Mouse (Mus musculus) monocyte, adult 2 months (primary cell): ENCODE data around the gene Ogfod1.
A peak's percentile ranks its signal among the peaks of the same experiment; 100 is the strongest.
"Not testable (repeated sequence)": the region's sequence is repeated elsewhere in the genome, so short reads cannot be mapped to it uniquely, and the experiment has no call there.

Source experiments
- DNase-seq, 2 experiments: peaks; one replicate each; pipeline ENCODE4 v3.0.0; 2022; ENCODE audit warnings: low spot score in 2 of 2, low read depth in 1 of 2

Ogfod1 gene

DNA sequence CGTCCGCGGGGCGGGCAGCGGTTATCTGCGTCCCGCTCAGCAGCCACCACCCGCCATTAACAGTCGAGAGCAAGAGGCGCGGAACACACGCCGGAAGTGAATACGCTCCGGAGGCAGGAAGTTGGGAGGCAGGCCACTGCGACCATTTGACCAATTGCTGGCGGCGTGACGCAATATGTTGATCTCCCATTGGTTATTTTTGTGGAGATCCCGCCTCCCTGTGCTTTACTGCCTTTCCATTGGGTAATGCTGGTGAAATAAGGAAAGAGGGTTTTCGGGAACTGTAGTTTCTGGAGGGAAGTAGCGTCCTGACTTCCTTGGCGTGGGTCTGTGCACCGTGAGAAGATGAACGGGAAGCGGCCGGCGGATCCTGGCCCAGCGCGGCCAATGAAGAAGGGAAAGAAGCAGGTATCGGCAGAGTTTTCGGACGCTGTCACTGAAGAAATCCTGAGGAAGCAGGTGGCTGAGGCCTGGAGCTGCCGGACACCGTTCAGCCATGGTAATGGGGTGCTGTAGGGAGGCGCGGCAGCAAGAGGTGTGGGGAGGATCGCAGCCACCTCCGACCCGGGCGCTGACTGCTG is at the start of gene Ogfod1, which contains the start of gene Nudt21:
Gene Ogfod1, plus strand, starts transcription at position 255 of the 581 bp plus-strand sequence.
Gene Nudt21, minus strand, starts transcription at position 88 of the 581 bp plus-strand sequence.
- peak; percentile 88 to 90 for DNase-seq

DNA sequence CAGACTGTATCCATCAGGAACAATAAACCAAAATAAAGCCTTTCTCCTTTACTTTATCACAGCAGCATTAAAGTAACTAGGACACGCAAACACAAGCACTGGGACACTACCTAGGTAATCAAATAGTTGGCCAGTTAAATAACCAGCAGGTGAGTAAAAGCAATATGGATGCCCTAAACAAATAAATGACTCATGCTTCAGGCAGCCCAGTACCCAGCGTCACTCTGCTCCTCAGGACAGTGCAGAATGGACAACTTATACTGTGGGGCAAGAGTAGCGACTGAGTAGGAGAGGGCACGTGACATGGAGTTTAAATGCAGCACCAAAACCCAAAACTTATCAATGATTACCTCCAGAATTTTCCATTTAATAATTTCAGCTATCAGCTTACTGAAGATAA is 47.3 kb upstream of the Ogfod1 start:
- DNase-seq = no peak

DNA sequence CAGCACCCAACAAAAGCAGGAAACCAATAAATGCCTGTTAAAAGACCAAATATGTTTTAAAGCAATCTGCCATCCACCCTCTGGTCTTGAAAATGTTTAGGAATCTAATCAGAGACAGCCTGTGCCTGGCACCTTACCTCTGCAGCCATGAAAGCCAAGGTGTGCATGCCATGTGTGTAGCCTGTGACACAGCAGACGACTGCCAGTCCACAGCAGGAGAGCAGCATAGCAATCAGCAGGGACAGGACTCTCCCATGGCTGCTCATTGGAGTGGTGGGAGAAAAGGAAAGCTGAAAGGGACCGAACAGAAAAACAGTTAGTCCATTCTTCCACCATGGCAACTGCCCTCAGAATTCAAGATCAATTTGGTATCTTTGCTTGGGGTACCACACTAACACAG is 38.0 kb upstream of the Ogfod1 start:
- DNase-seq = no peak

DNA sequence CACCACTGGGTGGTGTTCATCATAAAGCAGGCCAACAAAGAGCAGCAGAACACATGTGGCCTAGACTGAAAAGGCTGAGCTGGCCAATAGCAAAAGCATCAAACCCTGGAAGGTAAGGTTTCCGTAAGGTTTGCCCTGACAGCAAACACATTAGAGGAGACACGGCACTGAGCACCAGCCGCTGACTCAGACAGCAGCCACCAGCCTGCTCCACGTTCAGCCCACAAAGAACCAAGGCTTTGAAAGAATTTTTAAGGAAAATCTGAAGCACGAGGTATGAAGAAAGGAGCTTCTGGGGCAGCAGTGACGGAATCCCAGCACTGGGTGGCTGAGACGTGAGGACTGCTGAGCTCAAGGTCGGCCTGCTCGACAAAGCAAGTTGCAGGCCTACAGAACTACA is 32.9 kb upstream of the Ogfod1 start:
- DNase-seq = no peak

DNA sequence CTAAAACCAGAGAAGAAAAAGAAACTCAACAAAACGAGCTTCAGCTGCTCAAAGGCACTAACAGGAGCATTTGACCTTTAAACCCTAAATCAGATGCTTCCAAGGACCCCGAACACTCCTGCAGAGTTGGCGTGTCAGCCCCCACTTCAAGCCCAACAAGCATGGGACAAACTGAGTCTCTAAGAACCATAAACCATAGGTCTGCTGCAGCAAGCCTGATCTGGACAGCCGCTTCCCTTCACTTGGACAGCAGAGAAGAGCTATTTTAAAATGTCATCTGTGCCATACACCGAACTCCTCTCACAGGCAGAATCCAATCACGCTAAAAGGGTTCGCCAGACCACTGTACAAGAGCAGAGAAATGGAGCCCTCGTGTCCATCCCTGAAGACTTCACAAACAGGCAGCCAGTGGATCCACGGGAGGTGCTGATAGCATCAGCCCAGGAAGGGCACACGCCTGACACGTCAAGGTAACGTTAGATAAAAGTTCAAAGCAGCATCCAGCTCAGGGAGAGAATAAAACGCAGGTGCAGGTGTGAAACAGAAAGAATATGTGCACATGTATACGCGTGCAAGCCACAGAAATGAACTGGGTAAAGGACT is 27.7 kb upstream of the Ogfod1 start:
- no peak for DNase-seq

DNA sequence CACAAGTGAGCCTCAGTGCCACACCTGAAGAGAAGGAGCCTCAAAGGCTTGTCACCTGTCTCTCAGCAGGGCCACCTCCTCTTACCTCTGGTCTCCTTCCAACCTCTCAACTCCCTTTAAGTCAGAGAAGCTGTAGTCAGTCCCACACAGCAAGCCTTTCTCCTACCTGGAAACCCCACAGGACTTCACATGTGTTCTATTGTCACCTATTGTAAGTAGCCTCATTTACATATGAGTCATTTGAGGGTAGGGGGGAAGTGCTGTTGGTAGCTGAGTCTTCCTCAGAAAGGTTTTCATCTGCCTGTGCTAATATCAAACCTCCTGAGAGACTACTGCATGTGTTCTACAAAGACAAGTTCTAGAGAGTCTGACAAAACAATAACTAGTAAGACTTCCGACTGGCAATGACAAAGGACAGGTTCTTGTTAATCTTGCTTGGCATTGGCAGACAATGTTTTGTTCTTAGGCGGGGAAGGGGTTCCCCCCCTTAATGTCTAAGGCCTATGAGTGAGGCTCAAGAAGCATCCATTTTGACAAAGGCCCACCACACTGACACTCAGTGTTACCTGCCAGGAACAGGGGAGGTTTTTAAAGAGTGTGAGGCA is 26.8 kb upstream of the Ogfod1 start:
- DNase-seq = no peak

DNA sequence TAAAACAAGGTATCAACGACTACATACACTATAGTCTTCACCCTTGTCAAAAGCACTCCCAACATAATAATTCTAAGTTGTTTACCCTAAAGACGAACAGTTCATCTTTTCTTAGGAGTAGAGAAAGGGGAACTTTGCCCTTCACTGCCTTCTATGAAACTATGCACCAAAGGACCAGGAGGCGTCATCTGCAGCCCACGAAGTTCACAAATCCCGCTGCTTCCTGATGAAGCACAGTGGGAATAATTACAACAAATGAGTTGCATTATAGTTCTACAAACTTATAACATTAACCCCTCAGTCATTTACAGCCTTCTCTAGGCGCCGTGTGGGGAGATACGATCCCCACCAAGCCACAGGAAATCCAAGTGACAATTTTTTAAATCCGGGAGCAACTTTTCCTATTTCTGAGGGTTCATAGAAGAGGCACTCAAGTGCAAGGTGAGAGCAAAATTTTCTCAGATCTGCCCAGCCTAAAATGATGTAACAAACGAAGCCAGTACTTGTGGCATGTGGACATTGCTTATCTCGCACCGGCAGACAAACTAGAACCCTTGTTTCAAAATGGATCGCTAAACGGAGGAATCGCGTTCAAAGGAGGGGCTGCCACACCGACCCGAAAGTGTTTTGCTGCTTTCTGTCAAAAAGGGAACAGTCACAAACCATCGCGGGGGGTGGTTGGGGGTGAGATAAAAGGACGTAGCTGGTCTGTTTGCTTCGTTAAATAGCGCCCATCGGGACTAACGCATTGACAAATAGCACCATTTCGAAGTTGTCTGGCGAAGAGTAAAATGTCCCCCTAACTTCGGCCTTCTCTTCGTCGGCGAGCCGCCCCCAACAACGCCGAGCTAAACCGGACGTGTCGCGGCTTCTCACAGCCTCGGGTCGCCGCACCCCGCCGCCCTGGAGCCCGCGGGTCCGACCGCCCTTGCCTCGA is 25.7 kb upstream of the Ogfod1 start:
- peak in 1 of 2 experiments; percentile 1 for DNase-seq

DNA sequence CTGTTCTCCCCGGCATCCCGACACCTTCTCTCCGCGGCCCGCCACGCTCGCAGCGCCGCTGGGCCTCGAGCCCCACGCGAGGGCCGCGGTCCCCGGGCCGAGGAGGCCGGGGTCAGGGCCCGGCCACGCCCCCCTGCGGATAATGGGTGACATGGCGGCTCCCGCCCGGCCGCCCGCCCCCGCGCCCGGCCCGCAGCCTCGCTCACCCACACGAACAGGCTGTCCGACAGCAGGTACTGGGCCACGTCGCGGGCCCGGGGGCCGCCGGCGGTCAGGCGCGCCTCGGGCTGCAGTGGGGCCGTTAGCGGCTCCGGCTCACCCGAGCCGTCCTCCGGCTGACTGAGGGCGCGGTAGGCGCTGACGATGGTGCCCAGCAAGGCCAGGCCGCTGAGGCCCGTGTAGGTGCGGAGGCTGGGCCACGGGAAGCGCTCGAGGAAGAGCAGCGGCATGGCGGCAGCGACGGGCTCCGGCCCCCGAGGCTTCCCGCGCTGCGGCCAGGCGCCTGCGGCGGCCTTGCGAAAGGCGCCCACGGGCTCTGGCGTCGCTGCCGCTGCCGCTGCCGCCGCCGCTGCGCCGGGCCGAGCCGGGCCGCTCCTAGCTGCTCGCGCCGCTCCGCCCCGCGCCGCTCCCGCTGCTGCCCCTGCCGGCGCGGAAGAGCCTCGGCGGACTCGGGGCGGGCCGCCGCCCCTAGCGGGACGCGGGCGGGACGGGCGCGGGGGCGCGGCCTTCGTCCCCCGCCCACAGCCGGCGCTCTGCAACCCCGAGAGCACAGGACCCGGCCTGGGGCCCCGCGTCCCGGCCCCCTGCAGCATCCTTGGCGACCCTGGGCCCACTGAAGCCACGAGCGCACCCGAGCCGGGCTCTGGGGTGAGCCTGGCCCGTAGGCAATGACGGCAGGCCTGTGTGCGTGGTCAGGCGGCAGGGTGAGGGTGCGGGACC is 24.7 kb upstream of the Ogfod1 start, which contains the start of gene Amfr:
Gene Amfr, minus strand, starts transcription at position 830 of the 939 bp plus-strand sequence.
- DNase-seq = peak; percentile 2 to 37

DNA sequence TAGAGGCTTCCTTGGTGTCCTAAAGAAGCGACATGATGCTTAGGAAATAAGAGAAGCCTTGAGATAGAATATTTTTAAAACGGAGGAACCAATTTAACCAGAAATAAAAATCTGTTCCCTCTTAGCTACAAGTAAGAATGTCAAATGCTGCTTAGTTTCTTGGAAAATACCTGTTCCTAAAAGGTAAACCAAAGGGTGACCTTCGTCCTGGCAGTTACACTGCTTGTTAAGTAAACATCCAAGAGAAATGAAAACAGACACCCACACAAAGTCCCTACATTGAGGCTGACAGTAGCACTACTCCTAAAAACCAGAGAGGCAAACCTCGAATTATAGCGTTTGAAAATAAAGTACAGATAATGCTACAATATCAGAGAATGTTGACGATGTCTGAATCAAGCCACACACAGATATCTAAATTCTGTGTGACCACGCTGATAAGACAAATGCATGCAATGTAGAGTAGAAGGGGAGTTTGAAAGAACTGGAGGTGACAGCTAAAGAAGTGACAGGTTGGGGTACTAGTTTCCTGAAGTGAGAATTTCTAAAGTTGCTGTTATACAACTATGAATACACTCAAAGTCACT is 23.9 kb upstream of the Ogfod1 start:
- DNase-seq = no peak

DNA sequence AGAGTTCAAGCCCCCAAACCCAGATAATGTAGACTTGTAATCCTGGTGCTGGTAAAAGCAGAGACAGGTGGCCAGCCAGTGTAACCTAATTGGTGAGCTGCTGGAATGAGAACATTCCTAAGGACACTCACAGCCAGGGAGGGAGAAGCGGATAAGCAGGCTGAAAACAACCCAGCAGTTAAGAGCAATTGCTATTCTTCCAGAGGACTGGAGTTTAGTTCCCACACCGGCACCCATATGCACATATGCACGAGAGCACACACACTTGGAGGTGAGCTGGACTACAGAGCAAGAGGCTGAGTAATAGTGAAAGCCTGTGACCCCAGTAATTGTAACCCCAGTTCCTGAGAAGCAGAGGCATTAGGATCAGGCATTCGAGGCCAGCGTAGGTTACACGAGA is 13.1 kb upstream of the Ogfod1 start:
- no peak for DNase-seq

DNA sequence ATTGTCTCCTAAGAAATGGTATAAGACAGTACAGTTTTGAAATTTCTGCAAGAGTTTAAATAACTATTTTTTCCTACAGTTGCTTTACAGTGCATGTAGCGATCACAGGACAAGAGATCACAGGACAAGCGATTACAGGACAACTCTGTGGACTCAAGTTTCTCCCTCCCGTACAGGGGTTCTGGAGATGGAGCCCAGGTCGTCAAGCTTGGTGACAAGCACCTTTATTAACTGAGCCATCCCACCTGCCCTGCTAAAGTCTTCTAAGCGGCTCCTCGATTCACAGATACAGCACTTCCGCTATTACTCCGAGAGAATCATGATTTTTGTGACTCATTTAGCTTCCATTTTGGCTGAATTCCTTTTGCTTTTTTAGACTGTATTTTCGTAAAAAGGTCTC is 7.3 kb upstream of the Ogfod1 start:
- DNase-seq = no peak

DNA sequence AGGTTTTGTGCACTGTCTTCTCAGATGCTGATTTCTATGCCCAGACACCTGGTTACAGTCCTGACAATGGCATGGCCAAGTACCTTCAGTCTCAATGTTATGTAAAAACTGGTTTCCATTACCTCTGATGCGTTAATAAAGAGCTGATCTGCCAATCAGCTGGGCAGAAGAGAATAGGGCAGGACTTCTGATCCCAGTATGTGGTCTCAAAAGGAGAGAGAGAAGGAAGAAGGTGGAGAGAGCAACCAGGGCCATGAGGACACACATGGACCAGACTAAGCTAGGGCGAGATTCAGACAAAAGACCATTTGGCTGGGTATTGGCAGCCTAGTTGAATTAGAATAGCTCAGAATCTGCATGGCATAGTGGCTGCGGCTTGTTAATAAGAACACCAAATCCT is 3.4 kb upstream of the Ogfod1 start:
- no peak for DNase-seq

DNA sequence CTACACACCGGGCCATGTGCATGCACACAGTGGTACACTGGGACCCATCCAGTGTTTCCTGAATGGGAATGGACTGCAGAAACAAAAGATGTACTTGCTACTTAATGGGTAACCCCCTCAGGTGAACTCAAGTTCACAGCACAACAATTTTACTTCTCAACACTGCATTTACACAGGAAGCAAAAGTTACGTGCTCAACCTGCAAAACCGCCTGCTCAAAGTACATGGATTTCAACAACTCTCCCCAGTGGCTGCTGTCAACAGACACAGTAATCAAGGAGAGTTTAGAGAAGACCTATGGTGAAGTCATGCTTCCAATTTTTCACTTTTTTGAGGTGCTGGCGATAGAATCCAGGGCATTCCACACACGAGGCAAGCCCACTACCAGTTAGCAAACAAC is 1.8 kb upstream of the Ogfod1 start:
- no peak for DNase-seq

DNA sequence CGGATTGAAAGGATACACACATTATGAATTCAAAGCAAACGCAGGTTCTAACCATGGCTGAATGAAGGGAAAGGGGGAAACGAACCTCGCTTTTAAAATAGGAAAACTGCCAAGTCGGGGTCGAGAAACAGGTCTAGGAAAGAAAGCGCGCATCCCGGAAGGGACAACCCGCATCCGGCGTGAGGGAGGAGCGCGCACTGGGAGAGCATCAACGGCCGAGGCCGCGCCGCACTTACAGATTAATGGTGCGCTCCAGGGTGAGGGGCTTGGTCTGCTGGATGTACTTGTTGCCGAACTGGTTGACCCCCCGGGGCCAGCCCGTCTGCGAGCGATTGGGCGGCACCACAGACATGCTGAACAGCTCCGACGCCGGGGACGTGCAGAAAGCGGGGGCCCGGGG is 457 bp upstream of the Ogfod1 start:
- DNase-seq = not testable (repeated sequence)

DNA sequence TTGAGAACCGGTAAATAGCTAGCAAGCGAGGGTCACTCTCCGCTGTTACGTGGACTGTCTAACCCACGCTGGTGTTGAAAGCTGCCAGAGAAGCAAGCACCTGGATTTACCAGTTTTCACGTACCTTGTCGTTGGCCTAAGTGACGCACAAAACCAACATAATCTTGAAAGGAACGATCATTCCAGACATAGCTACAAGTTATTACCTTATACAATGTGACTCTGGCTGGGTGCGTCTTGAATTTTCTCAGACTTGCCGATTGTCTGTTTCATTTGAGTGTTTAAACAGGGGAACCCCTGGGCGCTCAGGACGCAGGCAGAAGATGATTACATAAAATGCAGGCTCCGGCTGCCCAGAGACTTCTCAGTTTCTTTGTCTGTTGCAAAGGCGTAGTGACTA is 808 bp downstream of the Ogfod1 start:
- DNase-seq = no peak

DNA sequence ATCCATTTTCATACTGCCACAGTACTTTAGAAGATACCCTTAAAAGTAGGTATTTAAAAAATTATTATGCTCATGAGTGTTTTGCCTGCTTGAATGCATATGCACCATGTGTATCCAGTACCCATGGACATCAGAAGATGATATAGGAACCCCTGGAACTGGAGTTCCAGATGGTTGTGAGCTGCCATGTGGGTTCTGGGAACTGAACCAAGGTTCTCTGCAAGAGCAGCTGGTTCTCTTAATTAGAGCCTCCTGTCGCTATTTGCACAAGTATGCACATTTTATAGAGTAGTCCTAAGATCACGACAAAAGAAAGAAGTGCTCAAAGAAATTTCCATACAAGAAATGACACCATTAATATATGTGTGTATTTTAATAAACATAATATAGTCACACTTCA is 10.8 kb downstream of the Ogfod1 start:
- no peak for DNase-seq

DNA sequence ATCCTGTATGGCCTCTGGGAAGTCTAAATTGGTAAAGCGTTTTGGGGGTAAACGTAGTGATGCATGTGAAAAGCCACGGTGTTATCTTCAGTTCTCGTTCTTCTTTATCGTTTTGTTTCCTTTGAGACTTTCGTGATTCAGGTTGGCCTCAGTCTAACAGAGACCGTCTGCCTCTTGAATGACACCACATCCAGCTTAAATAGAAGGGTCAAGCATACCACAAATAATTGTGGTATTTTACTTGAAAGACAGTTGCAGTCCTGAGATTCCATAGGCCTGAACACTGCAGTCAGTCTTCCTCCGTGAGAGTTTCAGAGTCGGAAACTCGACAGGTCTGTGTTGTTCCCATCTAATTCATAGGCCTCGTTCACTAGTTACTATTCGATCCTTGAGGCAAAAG is 15.7 kb downstream of the Ogfod1 start:
- DNase-seq = no peak

DNA sequence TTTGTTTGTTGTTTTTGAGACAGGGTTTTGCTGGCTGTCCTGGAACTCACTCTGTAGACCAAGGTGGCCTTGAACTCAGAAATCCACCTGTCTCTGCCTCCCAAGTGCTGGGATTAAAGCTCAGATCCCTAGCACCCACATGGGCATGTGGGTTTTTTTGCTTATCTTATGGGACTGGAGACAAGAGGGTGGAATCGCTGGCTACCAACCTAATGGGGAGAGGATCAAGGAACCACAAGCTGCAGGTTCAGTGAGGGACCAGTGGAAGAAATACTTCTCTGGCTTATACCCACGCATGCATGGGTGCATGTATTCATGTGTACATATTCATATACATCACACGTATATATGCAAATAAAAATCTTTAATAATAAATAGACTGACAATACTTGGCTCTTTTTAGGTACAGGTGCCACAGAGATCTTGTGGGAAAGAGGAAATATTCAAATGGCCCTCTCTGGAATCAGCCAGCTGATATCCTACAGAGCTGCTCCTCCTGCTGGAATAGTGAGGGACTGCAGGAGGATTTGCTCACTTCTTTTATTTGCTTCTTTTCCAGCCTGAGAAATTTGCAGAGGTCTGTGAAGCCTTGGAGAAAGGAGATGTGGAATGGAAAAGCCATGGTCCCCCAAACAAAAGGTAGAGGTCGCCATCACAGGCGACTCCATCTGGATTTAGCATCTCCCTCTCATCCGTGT is 20.3 kb downstream of the Ogfod1 start:
- no peak for DNase-seq

DNA sequence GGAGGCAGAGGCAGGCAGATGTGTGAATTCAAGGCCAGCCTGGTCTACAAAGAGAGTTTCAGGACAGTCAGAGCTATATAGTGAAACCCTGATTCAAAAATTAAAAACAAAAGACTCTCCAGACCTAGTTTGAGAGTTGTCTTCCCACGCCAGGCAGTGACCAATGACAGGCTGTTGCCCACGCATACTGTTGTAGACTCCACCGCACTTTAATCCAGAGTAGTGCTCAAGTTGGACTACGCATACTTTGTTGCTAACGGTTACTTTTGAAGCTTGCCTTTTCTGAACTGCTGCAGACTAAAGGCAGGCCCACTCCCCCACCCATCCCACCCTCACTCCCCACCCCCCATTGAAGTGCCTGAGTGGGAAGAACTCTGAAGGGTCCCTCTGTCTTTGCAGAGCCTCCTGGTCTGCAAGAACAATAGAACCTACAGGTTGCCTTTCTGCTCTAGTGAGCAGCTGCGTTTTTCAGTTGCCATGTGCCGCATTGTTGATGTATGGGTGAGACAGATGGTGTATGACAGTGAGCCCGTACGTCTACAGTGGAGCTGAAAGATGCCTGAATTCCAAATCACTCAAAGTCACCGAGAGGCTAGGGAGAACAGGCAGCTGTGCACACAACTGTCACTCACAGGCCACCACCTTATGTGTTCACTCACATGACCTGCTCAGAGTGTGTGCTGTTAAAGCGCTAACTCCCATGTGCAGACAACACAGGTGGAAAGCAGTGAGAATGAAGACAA is 29.3 kb downstream of the Ogfod1 start:
- DNase-seq = no peak
